Mouse (Mus musculus): ENCODE results near the gene Abhd17b.
"Not testable (repeated sequence)": the region's sequence is repeated elsewhere in the genome, so short reads cannot be mapped to it uniquely, and the experiment has no call there.

Gene Abhd17b

DNA sequence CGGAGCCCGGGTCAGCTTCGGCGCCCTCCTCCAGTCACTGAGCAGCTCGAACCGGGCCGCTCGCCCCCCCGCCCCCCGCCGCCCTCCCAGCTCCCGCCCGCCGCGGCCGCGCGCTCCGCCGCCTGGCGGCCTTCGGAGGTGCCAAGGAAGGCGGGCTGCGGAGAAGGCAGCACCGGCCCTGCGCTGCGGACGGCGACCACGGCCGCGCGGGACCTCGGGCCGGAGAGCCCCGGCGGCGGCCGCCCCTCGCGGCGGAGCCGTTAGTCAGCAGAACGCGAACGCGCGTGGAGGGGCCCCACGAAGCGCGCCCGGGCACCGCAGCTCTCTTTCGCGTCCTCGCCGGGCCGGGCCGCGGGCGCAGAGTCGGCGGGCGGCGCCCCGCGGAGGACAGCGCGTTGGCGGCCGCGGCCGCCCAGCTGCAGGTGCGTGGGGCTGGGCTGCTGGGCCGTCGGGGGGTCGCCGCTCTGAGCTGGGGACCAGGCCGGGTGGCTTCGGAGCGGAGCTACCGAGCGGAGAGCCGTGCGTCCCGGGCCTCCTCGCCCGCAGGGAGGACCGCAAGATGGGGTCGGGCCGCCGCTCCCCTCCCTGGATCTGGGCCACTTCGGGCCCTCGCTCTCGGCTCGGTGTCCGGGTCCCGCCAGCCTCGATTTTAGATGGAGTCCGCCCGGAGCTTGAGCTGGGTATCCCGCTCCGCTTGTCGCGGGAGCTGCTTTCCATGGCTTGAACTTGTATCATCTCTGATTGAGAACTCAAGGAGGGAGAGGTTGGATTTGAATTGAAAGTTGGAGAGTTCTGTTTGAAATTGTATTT lies at the start of gene Abhd17b:
Abhd17b (plus strand) TSS at position 14 of the 810 bp plus-strand sequence.
- DNase-seq: peak; percentile 60 to 64

DNA sequence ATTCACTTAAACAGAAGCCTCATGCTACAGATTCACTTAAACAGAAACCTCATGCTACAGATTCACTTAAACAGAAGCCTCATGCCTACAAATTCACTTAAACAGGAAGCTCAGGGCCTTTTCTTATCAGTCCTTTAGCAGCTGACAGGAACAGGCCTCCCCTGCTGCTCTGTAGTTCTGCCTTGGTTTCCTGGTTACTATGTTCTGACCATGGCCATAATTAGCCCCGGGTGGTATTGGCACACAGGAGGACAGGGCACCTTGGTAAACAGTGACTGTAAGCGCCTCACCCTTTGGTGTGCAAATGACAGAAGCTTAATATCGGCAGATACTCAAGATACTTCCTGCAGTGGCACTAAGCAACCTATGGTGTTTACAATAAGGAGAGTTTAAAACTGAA lies 49.1 kb upstream of the Abhd17b start:
- DNase-seq: peak in 1 of 2 experiments; percentile 24

DNA sequence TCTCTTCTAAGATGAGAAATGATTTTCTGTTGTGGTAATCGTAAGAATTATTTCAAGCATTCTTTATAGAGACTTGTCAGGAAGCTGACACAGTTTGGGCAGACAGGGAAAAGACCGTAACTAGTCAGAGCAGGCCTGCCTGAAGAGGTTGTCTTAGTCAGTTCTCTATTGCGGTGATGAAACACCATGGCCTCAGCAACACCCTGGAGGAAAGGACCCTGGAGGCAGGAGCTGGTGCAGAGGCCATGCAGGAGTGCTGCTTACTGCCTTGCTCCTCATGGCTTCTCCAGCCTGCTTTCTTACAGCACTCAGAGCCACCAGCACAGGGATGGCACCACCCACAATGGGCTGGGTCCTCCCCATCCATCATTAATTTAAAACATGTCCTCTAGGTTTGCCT lies 47.7 kb upstream of the Abhd17b start:
- no peak for DNase-seq

DNA sequence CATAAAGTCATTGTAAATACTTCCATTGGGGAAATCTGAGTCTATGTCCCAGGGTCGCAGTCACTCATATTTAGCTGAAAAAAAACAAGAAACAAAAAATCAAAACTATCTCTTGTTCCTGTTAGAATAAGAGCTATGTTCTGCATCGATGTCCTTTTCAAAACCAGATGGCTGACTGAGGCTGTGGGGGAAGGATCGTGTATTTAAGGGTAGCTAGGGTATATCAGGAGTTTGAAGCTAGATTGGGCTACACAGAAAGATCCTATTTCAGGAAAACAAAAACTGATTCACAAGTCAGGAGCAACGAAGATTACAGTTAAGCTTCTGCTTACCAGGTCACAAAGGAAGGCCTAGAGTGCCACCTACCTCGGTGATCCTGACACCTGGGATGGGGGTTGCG lies 42.7 kb upstream of the Abhd17b start:
- DNase-seq: no peak

DNA sequence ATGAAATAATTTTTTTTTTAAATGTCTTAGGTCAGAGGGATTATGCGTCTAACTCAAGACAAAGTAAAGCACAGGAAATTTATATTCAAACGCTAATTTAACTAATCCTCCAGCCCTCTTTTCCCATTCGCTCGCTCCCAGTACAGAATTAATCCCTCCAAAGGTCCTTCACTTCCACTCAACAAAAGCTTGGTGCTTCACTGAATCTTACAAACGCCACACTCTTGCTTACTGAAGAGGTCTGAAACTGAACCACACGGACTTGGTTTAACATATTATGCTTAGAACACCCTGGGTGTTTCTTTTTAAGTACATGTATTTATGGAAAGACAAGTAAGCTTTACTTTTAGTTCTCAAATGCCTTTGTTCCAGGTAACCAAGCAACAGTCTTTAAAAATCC lies 41.7 kb upstream of the Abhd17b start:
- DNase-seq: no peak

DNA sequence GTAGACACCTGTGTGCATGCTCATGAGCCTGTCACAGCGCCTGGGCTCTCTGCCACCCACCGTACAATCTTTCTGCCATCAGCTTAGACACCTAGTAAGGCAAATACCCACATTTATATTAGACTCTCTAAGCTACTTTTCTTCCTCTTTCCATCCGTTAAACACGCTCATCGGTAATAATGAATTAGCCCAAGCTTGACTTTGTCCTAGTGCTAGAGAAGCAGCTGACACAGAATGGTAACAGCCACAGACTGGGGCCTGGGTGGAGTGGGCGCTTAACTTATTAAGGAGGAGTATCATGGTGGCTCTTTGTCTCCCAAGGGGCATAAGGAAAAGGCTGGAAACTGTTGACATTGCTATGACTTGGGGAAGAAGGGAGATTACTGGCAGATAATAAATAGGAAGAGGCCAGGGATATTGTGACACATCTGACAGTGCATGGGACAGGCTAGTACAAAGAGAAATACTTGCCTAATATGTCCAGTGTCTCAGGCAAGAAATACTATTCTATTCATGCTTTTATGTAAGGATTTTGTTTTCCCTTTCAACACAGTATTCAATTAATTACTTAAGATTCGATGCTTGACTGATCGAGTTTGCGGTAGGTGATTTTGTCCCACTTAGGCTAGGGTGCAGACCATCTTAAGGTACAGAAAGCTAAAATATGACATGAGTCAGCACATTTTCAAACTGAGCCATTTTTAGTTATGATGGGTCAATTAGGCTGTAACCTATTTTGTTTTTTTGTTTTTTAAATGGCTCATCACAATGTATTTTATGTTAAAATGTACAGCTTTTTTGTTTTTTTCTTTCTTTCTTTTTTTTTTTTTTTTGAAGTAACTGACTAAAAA lies 41.0 kb upstream of the Abhd17b start:
- no peak for DNase-seq

DNA sequence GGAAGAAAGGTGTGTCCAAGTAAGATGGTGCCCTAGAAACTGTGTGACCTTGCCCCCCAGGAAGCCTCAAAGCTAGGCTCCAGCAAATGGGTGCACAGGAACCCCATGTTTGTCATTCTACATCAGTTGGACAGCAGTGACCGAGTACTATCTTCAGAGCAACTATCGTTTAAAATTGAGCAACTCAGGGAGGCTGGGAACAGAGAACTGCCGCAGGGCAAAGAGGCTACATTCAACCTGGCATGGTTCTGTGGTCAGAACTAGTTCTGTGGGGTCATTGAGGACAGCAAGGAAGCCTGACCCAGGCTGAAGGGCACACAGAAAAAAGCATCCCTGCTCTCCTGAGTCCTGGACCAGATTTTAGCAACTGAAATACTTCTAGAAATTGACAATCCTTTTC lies 37.2 kb upstream of the Abhd17b start:
- no peak for DNase-seq

DNA sequence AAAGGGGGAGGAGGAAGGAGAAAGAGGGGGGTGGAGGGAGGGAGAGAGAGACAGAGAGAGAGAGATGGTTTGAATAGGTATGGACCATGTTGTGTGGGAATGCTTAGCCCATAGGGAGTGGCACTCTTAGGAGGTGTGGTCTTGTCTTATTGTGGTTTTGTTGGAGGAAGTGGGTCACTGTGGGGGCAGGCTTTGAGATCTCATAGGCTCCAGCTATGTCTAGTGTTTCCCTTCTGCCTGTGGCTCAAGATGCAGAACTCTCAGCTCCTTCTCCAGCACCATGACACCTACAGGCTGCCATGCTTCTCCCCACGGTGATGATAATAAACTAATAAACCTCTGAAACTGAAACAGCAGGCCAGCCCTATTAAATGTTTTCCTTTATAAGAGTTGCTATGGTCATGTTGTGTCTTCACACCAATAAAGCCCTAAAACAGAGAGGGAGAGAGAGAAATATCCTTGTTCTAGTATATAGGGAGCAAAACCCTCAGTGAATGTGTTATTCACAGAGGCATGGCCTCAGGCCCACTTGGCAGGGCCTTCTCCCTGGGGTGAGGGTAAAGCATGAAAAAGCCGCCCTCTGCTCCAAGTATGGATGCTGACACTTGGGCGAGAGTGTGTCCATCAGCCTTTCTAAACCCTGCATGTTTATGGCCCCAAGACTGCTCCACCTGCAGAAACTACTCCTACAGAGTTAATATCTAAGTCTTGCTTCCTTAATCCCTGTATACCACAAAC lies 29.4 kb upstream of the Abhd17b start:
- DNase-seq: peak; percentile 38 to 48

DNA sequence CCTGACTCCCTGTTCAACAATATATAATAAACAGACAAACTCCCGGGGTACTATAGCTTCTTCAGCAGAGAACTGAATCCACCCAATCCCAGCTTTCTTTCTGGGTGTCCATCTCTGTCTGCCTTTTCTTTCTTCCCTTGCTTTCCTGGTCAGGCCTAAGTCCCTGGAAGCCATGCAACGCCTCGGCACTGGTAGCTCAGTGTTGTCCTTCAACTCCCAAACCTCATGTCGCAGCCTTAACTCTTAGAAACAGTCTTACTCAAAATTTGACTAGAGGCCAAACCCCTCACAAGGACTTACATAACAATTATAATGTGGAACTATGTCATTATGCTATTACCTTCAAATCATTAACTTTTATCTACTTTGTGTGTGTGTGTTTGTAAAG lies 28.8 kb upstream of the Abhd17b start:
- no peak for DNase-seq

DNA sequence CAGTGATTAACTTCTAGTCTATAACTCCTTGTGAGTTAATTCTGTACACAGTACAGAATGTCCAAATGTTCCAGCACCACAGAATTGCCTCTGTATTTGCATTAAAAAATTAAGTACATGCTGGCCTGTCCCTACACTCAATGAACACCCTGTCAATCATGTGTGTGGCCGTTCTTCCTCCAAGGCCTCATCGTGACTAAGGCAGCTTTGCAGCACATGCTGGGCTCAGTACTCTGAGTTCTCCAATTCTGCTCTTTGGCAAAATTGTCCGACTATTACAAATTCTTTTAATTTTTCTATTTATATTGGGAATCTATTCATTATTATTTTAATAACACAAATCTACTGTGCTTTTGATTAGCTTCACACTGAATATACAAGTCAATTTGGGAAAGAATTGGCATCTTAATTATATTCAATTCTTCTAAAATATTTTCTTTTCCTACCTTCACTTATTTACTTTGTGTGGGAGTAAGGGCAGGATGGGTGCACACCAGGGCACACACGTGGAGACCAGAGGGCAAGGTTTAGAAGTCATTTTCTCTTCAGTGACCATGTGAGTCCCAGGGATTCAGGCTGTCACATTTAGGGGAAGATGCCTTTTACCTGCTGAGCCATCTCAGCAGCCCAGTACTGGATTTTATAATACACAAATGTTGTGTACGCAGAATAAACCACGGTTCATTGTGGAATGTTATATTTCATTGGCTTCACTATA lies 26.6 kb upstream of the Abhd17b start:
- no peak for DNase-seq

DNA sequence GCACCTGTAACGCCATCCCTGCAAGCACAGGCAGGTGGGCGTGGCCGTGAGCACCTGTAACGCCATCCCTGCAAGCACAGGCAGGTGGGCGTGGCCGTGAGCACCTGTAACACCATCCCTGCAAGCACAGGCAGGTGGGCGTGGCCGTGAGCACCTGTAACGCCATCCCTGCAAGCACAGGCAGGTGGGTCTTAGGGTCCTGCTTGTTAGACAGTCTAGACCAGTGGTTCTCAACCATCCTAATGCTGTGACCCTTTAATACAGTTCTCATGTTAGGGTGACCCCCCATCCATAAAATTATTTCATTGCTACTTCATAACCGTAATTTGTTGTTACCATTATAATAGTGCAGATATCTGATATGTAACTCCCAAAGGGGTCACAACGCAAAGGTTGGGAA lies 24.5 kb upstream of the Abhd17b start:
- not testable (repeated sequence) for DNase-seq

DNA sequence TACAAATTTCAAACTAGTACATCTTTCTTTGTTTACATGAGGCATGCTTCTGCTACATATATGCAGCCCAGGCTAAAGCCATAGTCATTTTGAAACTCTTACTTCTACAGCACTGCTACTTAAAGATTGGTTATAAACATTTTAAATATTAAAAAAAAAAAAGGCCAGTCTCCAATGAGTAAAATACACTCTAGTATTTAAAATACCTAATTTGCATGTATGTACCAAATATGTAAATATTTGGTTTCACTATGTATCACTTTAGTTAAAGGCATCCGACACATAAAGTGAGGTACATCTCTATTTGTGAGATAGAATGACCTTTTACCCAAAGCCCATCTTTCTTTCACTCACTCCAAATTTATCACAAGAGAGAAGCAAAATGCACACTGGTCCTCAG lies 24.0 kb upstream of the Abhd17b start:
- no peak for DNase-seq

DNA sequence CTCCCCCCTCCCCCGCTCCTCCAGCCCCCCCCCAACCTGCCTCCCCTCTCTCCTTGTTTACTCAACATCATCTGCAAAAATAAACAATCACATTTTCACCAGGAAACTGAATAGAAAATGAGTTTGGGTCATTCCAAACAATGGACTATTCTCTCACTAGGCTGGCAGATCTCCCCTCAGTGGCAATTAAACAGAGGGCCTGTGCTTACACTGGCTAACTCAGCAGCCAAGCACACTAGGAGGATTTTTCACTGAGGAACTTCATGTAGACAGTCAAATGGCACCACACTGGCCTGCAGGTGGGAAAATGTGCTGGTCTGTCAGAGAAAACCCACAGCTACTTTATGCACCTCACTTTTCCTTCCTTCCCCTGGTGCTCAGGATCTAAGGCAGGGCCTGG lies 23.5 kb upstream of the Abhd17b start:
- peak in 1 of 2 experiments; percentile 13 for DNase-seq

DNA sequence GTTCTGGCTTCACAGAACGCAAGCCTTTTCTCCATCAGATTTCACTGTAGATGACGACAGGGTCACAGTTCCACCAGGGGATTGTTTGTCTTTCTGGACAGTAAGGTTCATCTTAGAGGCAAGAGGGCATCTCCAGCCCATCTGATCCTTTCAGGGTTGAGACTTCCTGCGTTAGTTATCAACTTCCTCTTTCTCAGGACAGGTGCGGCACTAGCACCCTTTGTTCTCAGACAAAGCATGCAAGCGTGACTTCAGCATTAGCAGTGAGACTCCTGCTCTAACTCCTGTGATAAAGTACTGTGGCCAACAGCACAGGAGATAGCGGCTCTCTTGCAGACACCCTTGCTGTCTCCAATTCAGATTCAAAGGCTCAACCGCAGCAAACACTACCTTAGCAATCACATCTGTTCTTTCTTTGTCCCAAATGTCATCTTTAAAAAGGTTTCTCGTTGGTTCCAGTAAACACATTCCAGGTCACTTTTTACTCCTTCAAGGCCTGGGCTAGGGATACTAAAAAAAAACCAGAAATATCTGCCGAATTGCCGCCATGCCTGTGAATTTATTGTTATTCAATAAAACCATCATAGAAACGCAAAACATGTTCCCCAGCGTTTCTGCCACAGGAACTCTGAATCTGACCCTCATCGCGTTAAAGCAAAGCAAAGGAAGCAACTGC lies 22.2 kb upstream of the Abhd17b start:
- DNase-seq: peak; percentile 65 to 73

DNA sequence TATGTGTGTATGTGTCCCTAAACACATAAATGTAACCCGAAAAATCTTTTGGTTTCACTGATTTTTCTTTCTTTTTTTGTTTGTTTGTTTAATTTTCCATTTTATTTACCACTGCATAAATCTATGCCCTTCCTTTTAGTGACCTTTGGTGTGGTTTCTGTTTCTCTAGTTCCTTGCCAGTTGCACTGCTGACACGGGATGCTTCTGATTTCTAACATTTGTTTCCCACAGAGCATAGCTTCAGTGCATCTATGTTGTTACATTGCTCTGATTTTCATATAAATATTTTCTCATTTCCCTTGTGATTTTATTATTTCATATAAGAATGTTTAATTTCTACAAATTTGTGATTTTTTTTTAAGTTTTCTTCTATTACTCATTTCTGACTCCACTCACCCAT lies 17.6 kb upstream of the Abhd17b start:
- DNase-seq: no peak

DNA sequence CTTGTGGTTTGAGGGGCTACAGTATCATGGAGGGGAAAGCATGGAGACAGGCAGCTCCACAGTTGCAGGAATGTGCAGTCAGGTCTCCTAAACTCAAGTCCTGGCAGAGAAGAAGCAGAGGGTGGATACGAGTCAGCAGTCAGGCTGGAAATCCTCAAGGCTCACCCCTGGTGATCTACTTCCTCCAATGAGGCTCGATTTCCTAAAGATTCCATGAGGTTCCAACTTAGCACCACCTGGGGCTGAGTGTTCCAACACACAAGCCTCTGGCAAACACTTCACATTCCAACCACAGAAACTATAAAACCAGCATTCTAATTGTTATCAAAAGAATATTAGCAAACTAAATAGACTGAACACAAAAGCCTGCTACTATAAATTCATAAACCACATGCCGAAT lies 16.1 kb upstream of the Abhd17b start:
- no peak for DNase-seq

DNA sequence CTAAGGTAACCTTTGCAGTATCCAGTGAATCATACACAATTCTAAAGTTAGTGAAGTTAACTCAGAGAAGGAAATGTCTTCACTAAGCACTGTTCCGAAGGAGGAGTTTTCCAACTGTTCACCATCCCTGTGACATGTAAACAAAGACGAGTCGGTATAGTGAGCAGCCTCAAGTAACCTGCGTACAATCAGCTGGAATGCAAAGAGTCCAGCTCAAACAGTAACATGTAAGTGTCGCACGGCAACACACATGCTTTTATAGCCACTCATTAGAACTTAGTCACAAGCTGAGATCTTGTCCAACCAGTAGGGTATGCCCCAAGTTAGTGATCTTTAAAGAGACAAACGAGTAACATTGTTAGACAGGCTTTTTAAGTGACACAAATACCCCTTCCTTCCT lies 15.3 kb upstream of the Abhd17b start:
- DNase-seq: no peak

DNA sequence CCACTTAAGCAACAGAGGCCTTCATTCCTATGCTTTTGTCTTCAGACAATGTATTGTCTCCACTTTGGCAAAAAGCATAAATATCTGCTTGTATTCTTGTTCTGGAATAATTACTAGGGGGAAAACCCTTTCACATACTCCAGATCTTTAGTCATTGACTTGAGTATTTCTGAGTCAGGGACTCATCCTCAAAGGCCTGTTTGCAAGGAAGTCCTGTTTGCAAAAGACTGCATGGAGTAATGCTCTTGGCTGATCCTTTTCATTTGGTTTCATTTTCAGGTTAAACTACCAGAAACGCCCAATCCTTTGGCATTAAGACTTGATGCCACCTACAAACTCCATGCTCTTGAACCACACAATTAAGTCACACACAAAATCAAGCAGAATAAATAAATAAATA lies 9.1 kb upstream of the Abhd17b start:
- no peak for DNase-seq

DNA sequence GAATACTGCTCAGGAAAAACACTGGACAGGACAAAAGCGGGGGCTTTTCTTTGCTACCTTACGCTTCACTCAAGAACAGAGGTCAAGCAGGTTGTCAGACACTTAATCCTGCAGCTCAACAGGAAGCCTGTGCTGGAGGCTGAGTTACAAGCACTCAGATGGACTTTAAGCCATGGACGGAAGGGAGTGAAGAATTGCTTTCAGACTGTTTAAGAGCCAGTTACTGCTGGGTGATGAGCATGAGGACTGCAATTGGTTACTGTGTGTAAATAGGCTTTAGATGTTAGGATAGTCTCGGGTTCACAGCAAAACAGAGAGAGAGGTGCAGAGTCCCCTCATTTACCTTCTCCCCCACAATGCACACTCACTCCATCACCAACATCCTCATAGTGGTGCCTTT lies 7.7 kb upstream of the Abhd17b start:
- DNase-seq: no peak

DNA sequence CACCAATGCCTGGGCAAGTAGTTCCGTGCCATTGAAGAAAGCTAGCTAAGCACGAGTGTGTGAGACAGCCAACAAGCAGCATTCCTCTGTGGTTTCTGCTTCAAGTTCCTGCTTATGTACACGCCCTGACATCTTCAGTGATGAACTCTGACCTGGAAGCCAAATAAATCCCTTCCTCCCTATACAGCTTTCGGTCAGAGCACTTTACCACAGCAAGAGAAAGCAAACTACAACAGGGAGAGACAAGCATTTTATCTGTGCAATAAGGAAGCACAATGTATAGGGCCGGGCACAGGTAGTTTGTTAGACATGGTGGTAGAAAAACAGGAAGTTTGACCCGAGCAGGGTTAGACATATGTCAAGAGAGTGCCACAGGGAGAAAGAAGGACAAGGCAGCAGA lies 6.8 kb upstream of the Abhd17b start:
- DNase-seq: peak; percentile 56 to 57

DNA sequence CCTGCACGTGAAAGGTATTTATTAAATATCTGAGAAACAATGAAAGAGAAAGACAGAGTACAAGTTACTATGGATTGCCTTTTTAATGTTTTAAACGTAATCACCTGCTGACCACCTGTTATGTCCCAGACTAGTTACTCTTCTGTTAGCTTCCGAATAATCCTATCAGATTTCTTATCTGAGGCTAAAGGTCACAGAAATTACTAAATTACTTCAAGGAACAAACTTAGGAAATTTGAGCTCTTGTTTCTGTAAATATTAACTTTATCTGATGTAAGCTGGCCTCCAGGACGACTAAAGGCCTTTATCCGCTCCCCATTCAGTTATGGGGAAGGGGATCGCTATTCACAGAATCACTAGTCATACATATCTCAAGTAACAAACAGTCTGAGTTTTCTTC lies 1.3 kb upstream of the Abhd17b start:
- DNase-seq: no peak
